Mouse (Mus musculus): ENCODE data around the gene Arhgef38. TPM values are rescaled to one million over a fixed set of nuclear protein-coding genes. Genes with fewer than 3 reads are reported as not detected.

The Arhgef38 gene
- total RNA-seq, 2 experiments from 2014 or later, result not detected

- no peak for DNase-seq
Observed at GRCm38 (mm10) chr3:133163913-133164406, 70.8 kb downstream of the Arhgef38 start.

- DNase-seq, result no peak
Observed at GRCm38 (mm10) chr3:133163174-133163573, 71.6 kb downstream of the Arhgef38 start.

DNA sequence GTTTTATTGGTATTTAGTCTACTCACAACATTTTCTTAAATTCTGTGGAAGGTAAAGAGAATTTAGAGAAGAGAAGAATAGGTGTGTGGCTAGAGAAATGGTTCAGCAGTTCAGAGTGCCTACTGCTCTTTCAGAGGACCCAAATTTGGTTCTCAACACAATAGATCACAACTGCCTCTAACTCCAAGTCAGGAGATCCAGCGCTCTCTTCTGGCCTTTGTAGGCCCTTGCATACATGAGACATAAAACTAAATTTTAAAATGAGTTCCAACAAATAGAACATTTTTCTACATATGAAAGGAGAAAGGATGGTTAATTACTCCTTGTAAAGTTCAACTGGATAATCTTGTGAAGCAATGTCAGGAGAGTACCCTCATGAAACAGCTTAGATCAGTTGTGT is 73.3 kb downstream of the Arhgef38 start:
- DNase-seq, result no peak

- DNase-seq, result no peak
Observed at GRCm38 (mm10) chr3:133158260-133158659, 76.5 kb downstream of the Arhgef38 start.

DNA sequence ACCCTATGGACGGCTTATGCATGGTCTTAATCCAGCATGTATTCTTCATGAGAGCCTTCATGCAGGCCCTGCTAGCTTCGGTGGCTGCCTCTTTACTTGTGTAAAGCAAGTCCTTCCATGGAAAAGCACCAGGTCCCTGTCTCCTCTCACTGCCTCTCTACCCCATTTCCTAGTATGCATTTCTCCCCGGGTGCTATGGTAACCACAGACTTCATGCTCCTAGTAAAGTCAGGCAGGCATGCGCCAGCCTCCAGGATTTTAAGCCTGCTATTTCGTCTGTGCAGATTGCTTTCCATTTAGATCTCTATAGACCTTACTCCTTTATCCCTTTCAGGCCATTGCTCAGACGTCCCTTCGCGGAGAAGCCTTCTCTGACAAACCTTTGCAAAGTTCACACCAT is 80.1 kb downstream of the Arhgef38 start:
- no peak for DNase-seq

GRCm38 (mm10) chr3:133153629-133154028 is 81.1 kb downstream of the Arhgef38 start:
- DNase-seq, result no peak

- no peak for DNase-seq
Observed at GRCm38 (mm10) chr3:133152831-133153230, 81.9 kb downstream of the Arhgef38 start.

DNA sequence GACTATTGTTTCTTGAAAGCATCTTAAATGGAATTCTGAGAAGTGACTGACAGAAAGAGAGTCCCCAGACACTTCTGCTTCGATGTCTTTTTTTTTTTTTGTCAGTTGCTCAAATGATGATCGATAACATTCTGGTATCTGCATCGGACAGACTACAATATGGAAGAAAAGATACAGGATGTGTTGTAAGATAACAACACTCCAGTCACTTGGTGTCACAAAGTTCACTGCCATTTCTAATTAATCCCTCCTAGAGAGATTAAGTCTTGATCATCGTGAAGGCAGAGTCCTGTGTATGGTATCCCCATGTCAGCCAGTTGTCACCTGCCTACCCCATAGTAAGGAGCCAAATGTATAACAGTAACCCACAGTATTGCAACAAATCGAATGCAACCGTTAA is 83.1 kb downstream of the Arhgef38 start:
- DNase-seq, result no peak

GRCm38 (mm10) chr3:133144511-133145147 is 90.1 kb downstream of the Arhgef38 start:
- no peak for DNase-seq

DNA sequence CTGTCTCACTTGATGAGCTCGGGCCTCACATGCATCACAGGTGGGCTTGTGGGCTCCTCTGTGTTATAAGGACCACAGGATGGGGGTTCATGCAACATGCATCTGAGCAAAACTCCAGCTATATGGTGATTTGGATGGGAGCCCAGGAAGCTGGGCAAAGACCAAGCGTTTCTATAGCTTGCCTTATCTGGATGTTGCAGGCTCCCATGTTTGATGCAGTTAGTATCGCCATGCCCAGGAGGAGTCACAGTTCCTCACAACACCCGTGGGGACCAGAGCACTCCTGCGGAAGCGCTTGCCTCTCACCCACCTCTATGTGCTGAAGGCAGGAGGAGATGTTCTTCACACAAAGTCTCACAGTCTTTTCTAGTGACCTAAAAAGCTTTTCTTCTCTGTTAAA is 92.9 kb downstream of the Arhgef38 start:
- no peak for DNase-seq

DNA sequence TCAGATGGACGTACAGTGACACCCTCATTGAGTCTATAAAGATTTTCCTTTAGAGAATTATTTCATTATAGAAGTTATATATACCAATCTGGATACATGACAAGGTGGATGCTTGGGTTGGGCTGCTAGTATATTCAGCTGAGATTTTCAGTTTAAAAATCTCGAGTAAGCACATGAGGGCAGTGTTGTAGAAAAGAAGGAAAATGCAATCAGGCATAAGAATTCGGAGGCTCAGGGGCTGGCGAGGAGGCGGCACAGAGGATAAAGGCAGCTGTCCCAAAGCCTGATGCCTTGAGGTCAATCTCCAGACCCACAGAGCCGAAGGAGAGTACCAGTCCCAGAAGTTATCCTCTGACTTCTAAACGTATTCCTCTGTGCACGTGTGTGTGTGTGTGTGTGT is 102.1 kb downstream of the Arhgef38 start:
- no peak for DNase-seq

DNA sequence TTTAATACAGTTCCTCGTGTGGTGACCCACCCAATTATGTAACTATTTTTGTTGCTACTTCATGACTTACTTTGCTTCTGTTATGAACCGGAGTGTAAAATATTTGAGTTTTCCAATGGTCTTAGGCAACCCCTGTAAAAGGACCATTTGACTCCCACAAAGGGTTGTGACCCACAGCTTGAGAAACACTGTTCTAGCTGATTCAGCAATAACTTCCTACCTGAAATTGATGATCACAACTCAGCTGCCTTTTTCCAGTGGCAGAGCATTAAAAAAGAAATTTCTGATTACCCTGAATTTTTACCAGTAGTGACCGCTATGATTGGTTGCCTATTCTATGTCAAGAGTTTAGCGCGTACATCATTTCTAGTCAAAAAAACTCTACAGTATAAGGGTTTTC is 103.4 kb downstream of the Arhgef38 start:
- DNase-seq, result no peak

- DNase-seq, result no peak
Observed at GRCm38 (mm10) chr3:133113281-133113680, 121.5 kb downstream of the Arhgef38 start.

GRCm38 (mm10) chr3:133111741-133112140 is 123.0 kb downstream of the Arhgef38 start:
- DNase-seq, result no peak

GRCm38 (mm10) chr3:133109844-133110243 is 124.9 kb downstream of the Arhgef38 start:
- DNase-seq, result no peak

DNA sequence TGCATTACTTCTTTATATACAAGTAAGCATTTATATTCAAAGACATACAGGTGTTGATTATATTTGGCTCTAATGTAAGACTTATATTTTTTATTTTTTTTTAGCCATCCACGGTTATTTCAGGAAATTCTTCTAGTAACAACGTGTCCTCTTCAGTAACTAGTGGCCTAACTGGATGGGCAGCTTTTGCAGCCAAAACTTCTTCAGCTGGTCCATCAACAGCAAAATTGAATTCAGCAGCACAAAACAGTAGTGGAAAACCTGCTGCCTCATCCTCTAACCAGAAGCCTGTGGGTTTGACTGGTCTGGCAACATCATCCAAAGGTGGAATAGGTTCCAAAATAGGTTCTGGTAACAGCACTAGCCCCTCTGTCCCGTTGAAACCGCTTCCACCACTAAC is 126.0 kb downstream of the Arhgef38 start:
- DNase-seq, result no peak

DNA sequence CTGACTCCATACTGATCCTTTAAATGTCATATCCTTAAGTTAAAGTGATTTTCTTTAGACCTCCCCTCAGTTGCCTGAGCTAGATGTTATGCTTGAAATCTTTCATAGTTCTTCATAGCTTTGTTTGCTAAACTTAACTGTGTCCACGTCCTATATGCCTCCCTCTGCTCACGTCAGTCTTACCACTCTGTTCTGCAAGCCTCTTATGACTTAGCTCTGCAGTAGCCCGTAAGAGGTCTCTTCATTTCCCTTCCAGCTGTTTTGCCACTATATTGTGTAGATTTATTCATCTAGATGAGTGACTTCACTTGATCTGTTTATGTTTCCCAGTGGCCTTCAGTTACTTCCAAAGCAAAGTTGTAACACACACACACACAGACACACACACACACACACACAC is 130.3 kb downstream of the Arhgef38 start:
- no peak for DNase-seq

DNA sequence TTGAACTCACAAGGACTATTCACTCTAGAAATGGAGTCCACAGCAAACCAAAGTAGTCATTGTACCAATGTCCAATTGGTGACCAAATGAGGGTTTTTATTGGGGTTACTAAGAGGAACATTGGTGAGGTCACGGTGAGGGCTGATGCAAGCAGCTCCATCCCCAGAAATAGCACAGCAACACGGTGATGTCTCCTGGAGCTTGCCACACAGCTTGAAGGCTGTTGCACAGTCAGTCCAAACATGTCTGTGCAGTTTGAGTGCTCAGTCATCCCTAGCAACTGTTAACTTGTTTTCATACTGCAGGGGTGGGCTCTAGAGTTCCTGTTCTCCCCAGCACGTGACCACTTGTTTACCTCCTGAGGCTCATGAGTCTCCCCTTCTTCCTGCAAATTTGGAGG is 131.0 kb downstream of the Arhgef38 start:
- DNase-seq, result no peak

DNA sequence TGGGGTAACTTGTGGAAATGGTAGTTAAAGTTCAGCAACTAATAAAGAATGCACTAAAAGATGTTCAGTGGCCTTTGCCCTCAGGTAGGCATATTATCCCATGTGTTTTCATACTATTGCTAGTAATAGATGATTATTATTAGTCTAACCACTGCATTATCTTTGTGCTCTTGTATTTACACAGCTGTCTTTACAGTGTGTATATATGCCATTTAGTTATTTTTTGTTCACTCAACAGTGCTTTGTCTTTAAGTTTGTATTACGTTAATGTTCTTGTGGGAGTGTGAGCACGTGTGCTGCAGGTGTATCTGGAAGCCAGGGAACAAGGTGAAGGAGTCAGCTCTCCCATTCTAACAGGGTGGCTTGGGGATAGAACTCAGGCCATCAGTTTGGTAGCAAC is 135.8 kb downstream of the Arhgef38 start:
- no peak for DNase-seq

GRCm38 (mm10) chr3:133098336-133098735 is 136.4 kb downstream of the Arhgef38 start:
- DNase-seq, result no peak

DNA sequence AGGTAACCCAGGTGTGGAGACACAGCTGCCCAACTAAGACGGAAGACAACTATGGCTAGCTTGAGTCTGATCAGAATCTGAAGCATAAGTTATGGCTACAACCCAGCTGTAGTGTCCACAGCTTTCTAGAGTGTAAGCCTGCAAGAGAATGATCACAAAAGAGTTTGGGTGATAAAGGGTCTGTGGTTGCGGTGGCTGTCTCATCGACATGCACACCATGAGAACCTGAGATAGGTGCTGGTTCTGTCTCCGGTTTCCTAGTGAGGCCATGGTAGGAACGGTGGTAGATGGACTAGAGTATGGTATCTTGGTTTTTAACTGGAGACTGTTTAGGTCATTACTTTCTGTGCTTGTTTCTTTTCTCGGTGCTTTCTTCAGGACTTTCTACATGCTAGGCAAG is 136.8 kb downstream of the Arhgef38 start:
- DNase-seq, result no peak

- no peak for DNase-seq
Observed at GRCm38 (mm10) chr3:133094305-133094704, 140.4 kb downstream of the Arhgef38 start.

DNA sequence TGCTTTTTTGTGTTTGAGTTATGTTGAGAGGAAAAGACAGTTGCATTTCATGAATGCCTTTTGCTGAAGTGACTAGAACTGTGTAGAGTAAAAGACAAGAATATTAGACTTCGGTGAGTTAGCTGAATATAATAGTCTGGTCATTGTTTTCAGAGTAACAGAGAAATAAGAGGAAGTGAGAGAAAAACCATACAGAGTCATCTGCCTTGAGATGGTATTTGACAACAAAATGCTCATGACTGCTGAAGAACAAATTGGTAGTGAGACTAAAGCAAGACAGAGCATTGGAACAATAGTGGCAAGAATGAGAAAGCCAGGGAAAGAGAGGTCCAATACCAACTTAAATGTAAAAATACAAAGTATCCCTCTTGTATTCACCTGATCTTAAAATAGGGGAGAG is 141.8 kb downstream of the Arhgef38 start:
- no peak for DNase-seq

- no peak for DNase-seq
Observed at GRCm38 (mm10) chr3:133092274-133092853, 142.4 kb downstream of the Arhgef38 start.

All from gastrocnemius, postnatal 10 days (tissue).